Mouse (Mus musculus) kidney, embryonic 14.5 days (tissue): Measurements from ENCODE around the gene Il23a. TPM values are rescaled to one million over a fixed set of nuclear protein-coding genes. Genes with fewer than 3 reads are reported as not detected.
"Not testable (repeated sequence)": the region's sequence is repeated elsewhere in the genome, so short reads cannot be mapped to it uniquely, and the experiment has no call there.

ENCODE experiments used
- ATAC-seq: fragments of 200-750 bp; cut with Nextera tagmentation; 2 replicates; pipeline ENCODE4 v1.8.0; 2017; ENCODE audit warnings: moderate number of reproducible peaks, mild to moderate bottlenecking, moderate TSS enrichment, moderate library complexity; ENCODE audit not compliant: low FRiP score, low TSS enrichment
- H3K27ac ChIP-seq: fragments of 300-500 bp; sonication (generic); 2 replicates; pipeline ENCODE4 v1.5.1; 2014; ENCODE audit warnings: low read depth, mild to moderate bottlenecking, low read length, moderate library complexity, mixed read lengths
- H3K27me3 ChIP-seq: fragments of 300-500 bp; sonication (generic); 2 replicates; pipeline ENCODE4 v1.6.1; 2014; ENCODE audit warnings: mild to moderate bottlenecking, low read length; ENCODE audit not compliant: control insufficient read depth, insufficient read depth
- H3K36me3 ChIP-seq: fragments of 300-500 bp; sonication (generic); 2 replicates; pipeline ENCODE4 v1.6.1; 2014; ENCODE audit warnings: low read length, mixed read lengths; ENCODE audit not compliant: control insufficient read depth, insufficient read depth
- H3K4me1 ChIP-seq: fragments of 300-500 bp; sonication (generic); 2 replicates; pipeline ENCODE4 v1.6.1; 2014; ENCODE audit warnings: low read length, mixed read lengths; ENCODE audit not compliant: control insufficient read depth, insufficient read depth
- H3K4me2 ChIP-seq: fragments of 300-500 bp; sonication (generic); replicated peaks from 2 replicates; pipeline ENCODE4 v1.6.1; 2014; ENCODE audit warnings: low read depth, mild to moderate bottlenecking, low read length
- H3K4me3 ChIP-seq: fragments of 300-500 bp; sonication (generic); 2 replicates; pipeline ENCODE4 v1.5.1; 2014; ENCODE audit warnings: mild to moderate bottlenecking, low read length
- H3K9ac ChIP-seq: fragments of 300-500 bp; sonication (generic); 2 replicates; pipeline ENCODE4 v1.6.1; 2014; ENCODE audit warnings: low read depth, mild to moderate bottlenecking, low read length, moderate library complexity
- H3K9me3 ChIP-seq: fragments of 300-500 bp; sonication (generic); 2 replicates; pipeline ENCODE4 v1.6.1; 2016; ENCODE audit warnings: low read length; ENCODE audit not compliant: control insufficient read depth
- WGBS: fragments of 180-500 bp; shearing (Covaris S2); extraction: QIAGEN DNeasy Blood & Tissue Kit; methylation state at CpG from one replicate; pipeline ENCODE4 v1.1.7; 2014; 5-methylcytosine and 5-hydroxymethylcytosine counted together
- polyA plus RNA-seq: library from polyadenylated mRNA; unstranded; fragments of >200 nt; fragmentation: Nextera tagmentation; extraction: Ambion mirVana; gene quantifications from 2 replicates; pipeline ENCODE4 v1.2.1, GENCODE M21; 2014

The Il23a gene
- polyA plus RNA-seq, 1 experiment from 2014 or later = 0.24 TPM

DNA sequence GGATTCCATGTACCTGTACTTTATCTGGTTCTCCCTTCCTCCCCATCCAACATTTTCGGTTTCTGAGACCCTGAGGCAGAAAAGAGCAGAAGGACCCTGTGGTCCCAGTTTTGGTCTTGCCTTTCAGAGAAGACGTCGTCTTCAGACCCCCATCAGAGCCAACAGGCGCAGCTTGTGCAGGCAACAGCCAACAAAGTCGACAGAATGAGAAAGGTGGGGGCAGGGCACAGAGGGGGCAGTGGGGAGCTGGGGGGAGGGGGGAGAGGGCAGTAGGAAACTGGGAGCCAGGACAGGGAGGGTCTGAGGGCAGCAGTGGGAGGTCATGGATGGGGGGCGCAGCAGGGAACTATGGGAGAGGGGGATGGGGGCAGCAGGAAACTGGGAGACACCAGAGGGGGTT is 20.4 kb downstream of the Il23a start:
- Histone ChIP-seq H3K4me3 (no peak overlapping the region), H3K4me2 (no peak overlapping the region), H3K27ac (no peak overlapping the region), H3K9ac (no peak overlapping the region), H3K36me3 (peaks cover 32% of the 10 kb centered on the region; the same call in 1 of the 2 replicates), H3K9me3 (no peaks in the 10 kb centered on the region), H3K4me1 (no peaks in the 10 kb centered on the region), H3K27me3 (no peaks in the 10 kb centered on the region)
- WGBS = 63% methylated on average over 6 of the region's 6 CpGs
- no peak for ATAC-seq

DNA sequence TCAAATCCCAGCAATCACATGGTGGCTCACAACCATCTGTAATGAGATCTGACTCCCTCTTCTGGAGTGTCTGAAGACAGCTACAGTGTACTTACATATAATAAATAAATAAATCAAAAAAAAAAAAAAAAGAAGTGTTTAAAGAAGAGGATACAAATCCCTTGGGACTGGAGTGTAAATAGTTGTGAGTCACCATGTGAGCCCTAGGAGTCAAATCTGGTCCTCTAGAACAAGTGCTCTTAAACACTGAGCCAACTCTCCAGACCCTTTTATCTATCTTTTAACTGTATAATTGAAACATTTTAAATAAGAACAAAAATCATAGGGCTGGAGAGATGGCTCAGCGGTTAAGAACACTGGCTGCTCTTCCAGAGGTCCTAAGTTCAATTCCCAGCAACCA is 23.2 kb downstream of the Il23a start:
- not testable (repeated sequence) for H3K27me3 ChIP-seq, H3K4me3 ChIP-seq, H3K36me3 ChIP-seq, H3K27ac ChIP-seq, H3K4me2 ChIP-seq, H3K4me1 ChIP-seq, H3K9ac ChIP-seq, H3K9me3 ChIP-seq, ATAC-seq
- 95% methylated on average over 1 of the region's 1 CpGs for WGBS

DNA sequence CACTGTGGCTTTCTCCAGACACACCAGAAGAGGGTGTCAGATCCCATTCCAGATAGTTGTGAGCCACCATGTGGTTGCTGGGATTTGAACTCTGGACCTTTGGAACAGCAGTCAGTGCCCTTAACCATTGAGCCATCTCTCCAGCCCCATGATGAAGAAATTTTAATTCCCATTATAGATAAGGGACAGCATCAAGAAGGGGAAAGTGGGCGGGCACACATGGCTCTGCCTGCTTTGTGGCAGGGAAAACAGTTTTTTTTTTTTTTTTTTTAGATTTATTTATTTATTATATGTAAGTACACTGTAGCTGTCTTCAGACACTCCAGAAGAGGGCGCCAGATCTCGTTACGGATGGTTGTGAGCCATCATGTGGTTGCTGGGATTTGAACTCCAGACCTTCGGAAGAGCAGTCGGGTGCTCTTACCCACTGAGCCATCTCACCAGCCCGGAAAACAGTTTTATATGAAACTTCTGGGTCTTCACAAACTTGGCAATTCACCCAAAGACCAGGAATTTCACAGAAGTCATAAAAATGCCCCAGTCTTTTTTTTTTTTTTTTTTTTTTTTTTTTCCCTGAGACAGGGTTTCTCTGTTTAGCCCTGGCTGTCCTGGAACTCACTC is 25.6 kb downstream of the Il23a start:
- not testable (repeated sequence) for H3K4me1 ChIP-seq, ATAC-seq, H3K9me3 ChIP-seq, H3K4me3 ChIP-seq, H3K4me2 ChIP-seq, H3K27ac ChIP-seq, H3K27me3 ChIP-seq, H3K9ac ChIP-seq, H3K36me3 ChIP-seq
- WGBS = 94% methylated on average over 4 of the region's 7 CpGs

DNA sequence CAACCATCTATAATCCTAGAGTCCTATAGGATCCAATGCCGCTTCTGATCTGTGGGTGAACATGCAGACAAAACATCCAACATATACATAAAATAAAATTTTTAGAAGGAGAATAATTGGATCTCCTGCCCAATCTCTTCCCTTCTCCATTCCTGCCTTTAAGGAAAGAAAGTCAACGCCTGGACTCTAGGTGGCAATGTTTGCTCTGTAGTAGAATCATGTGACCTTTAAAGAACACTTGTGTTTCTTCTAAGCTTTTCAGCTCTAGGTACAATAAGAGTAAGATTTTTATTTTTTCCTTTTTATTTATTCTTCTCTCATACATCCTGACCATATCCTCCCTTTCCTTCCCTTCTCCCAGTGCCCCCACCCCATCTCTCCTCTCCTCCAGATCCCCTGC is 26.7 kb downstream of the Il23a start:
- Histone ChIP-seq H3K4me3 (no peak overlapping the region), H3K27ac (no peak overlapping the region), H3K4me2 (no peak overlapping the region), H3K9ac (no peak overlapping the region), H3K27me3 (no peaks in the 10 kb centered on the region), H3K36me3 (no peaks in the 10 kb centered on the region; the same call in 1 of the 2 replicates), H3K4me1 (no peaks in the 10 kb centered on the region), H3K9me3 (no peaks in the 10 kb centered on the region)
- no peak for ATAC-seq
- WGBS = 66% methylated on average over 2 of the region's 2 CpGs

DNA sequence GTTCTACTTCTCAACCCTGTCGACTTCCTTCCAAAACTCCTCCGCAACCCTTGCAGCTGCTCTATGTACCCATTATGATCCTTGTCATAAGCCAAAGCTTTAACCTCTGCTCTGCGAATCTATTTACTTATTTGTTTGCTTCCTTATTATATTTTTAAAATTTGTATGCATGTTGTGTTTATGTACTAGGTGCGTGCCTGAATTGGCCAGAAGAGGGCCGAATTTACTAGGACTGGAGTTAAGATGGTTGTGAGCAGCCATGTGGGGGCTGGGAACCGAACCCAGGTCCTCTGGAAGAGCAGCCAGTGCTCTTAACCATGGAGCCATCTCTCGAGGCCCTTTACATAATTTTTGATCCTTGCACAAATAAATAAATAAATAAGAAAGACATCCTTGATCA is 27.7 kb downstream of the Il23a start:
- WGBS = 44% methylated on average over 7 of the region's 7 CpGs
- H3K4me1 ChIP-seq = no peaks in the 10 kb centered on the region
- peak overlapping the region; percentile 65 for H3K4me2 ChIP-seq
- H3K36me3 ChIP-seq = no peaks in the 10 kb centered on the region
- no peaks in the 10 kb centered on the region for H3K9me3 ChIP-seq
- no peak for ATAC-seq
- no peaks in the 10 kb centered on the region for H3K27me3 ChIP-seq
- peak overlapping the region; percentile 79 for H3K4me3 ChIP-seq
- H3K9ac ChIP-seq = peak overlapping the region; percentile 76
- 0 out of 2 replicates have a peak overlapping the region, but pooled peaks have one; percentile 69 for H3K27ac ChIP-seq

DNA sequence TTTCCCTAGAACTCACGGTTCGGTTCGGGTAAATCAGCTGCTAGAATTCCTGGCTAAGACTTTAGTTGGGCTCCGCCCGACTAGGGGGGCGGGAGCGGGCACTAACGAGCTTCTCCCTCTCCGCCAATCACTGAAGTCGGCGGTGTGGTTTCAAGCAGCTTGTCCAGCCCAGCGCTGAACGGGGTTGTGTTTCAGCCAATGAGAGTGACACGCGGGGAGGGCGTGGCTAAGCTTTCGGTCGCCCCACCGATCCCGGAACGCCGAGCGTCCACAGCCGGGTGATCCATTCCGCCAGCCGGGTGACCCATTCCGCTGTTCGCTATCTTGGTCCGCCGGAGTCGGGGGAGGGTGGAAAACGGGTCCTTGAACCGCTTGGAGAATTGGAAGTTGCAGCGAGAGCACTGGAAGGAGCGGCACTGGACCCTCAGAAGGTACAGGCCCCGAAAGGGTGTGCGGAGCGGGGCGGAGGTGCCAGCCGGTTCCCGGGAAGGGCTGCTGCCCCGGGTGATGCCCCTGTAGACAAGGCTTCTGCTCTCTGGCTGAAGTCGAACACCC is 28.2 kb downstream of the Il23a start, which contains the start of gene Stat2:
Gene Stat2 (plus strand): TSS at position 273 of the 555 bp plus-strand sequence.
- Histone ChIP-seq H3K27ac (0 out of 2 replicates have a peak within 1 kb of the TSS, but pooled peaks have one; percentile 69), H3K4me1 (no peaks in the 10 kb centered on the region), H3K9ac (peak within 1 kb of the TSS; percentile 76), H3K36me3 (no peaks in the 10 kb centered on the region), H3K9me3 (no peaks in the 10 kb centered on the region), H3K4me3 (peak within 1 kb of the TSS; percentile 79), H3K27me3 (no peaks in the 10 kb centered on the region), H3K4me2 (peak within 1 kb of the TSS; percentile 65)
- under 1% methylated on average over 43 of the region's 43 CpGs for WGBS
- peak; percentile 99 for ATAC-seq

DNA sequence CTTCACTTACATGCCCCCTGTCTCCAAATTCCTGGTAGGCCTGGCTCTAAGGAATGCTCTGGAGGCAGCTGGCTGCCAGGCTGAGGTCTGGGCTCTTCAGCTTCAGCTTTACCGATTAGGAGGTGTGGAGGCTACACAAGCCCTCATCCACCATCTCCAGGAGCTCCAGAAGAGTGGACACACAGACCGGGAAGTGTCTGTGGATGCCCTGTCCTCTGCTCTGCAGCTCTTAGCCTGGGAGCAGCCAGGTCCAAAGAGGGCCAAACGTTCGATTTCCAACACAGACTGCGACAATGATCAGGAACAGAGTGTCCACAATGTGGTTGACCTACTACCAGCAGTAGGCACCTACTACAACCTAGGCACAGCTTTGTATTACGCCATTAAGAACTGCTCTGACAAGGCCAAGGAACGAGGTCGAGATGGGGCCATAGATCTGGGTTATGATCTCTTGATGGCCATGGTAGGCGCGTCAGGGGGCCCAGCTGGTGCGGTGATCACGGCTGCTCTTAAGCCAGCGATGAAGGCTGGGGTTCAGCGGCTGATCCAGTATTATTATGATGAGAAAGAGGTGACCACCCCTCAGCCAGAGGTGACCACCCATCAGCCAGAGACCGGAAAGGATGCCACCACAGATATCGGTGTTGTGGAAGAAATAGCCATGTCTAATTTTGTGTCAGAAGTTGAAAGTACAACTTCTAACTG is 29.2 kb downstream of the Il23a start:
- H3K4me3 ChIP-seq = no peak overlapping the region
- WGBS = 91% methylated on average over 16 of the region's 16 CpGs

DNA sequence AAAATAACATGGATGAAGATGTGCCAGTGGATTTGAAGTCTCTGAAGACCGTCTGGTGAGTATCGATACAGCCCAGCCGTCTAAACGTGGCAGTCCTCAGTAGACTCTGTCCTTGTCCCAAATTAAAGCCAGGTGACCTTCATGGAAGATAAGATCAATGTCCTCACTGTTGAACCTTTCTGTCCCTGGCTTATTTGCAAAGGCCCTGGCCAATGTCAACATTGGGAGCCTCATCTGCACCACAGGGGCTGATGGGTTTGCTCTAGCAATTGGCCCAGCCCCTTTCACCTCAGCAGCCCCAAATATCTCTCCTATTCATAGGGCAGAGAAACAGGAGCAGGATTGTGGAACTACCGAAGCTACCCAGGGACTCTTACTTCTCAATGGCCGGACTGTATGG is 30.2 kb downstream of the Il23a start, which contains the start of gene Apof:
Gene Apof (plus strand): TSS at position 301 of the 400 bp plus-strand sequence.
- no peak within 1 kb of the TSS for H3K9ac ChIP-seq
- no peaks in the 10 kb centered on the region for H3K4me1 ChIP-seq
- H3K4me2 ChIP-seq = no peak within 1 kb of the TSS
- WGBS = 87% methylated on average over 6 of the region's 6 CpGs
- no peaks in the 10 kb centered on the region for H3K27me3 ChIP-seq
- H3K27ac ChIP-seq = no peak within 1 kb of the TSS
- ATAC-seq = no peak
- no peaks in the 10 kb centered on the region for H3K9me3 ChIP-seq
- H3K4me3 ChIP-seq = no peak within 1 kb of the TSS
- no peaks in the 10 kb centered on the region for H3K36me3 ChIP-seq

More for the DNA sequence above, 29.2 kb downstream of the Il23a start:
- no peak overlapping the region for H3K9ac ChIP-seq
- no peak overlapping the region for H3K27ac ChIP-seq
- H3K4me1 ChIP-seq = no peaks in the 10 kb centered on the region
- H3K27me3 ChIP-seq = no peaks in the 10 kb centered on the region
- peak overlapping the region; percentile 65; the same call in 1 of the 2 replicates for H3K4me2 ChIP-seq
- ATAC-seq = no peak
- no peaks in the 10 kb centered on the region for H3K9me3 ChIP-seq
- no peaks in the 10 kb centered on the region for H3K36me3 ChIP-seq
